Mouse (Mus musculus) mouse embryonic stem cell (cell line): ENCODE data around the gene Sds.

ENCODE experiments used
- in situ Hi-C, 2 experiments: fragments of 300-500 bp; cut with MboI; formaldehyde crosslinking; loops; 1 replicate in 1 of 2; 3 replicates in 1 of 2; pipeline ENCODE4 v1.14.3; 2019 to 2020; ENCODE audit warnings: low sequenced_read_pairs in 2 of 2, low pct_unique_long_range_greater_than_20kb in 1 of 2, mixed read lengths in 1 of 2; ENCODE audit not compliant: unreplicated experiment in 1 of 2

Sds gene

GRCm38 (mm10) chr5:120525737-120526136 lies 49.4 kb downstream of the Sds start:
- in situ Hi-C loops, result no loop called here

GRCm38 (mm10) chr5:120526311-120526710 lies 50.0 kb downstream of the Sds start:
- in situ Hi-C loops, result no loop called here

GRCm38 (mm10) chr5:120527296-120527964 lies 51.1 kb downstream of the Sds start:
- in situ Hi-C loops, result no loop called here

GRCm38 (mm10) chr5:120531631-120532030 lies 55.3 kb downstream of the Sds start:
- in situ Hi-C loops, result no loop called here
